Mouse (Mus musculus) megakaryocyte, embryonic 14.5 days (primary cell): ENCODE measurements around the gene Cars2. TPM values are rescaled to one million over a fixed set of nuclear protein-coding genes. Genes with fewer than 3 reads are reported as not detected.

Source experiments
- H3K27me3 ChIP-seq: replicated peaks from 2 replicates; pipeline ENCODE3; 2012; ENCODE audit warnings: inconsistent platforms
- H3K36me3 ChIP-seq: replicated peaks from 2 replicates; pipeline ENCODE3; 2012; ENCODE audit warnings: low read length, inconsistent platforms, mixed read lengths
- H3K4me1 ChIP-seq: 2 replicates; pipeline ENCODE4 v1.6.1; 2012; ENCODE audit warnings: inconsistent platforms
- H3K4me3 ChIP-seq: replicated peaks from 2 replicates; pipeline ENCODE3; 2012; ENCODE audit warnings: moderate library complexity, mild to moderate bottlenecking, inconsistent platforms
- H3K9me3 ChIP-seq: 2 replicates; pipeline ENCODE4 v1.6.1; 2012; ENCODE audit warnings: inconsistent platforms
- FLI1 ChIP-seq: IDR thresholded peaks from 2 replicates; pipeline ENCODE4 v1.6.1; 2012; ENCODE audit warnings: low read length, inconsistent platforms, mixed read lengths
- GATA1 ChIP-seq: IDR thresholded peaks from 3 replicates; pipeline ENCODE4 v1.6.1; 2012; ENCODE audit warnings: mixed read lengths, low read length, inconsistent platforms, borderline replicate concordance
- polyA plus RNA-seq: library from polyadenylated mRNA; stranded (reverse); fragments of >175 nt; gene quantifications from 2 replicates; pipeline ENCODE4 v1.2.3, GENCODE M21; 2012; ENCODE audit warnings: low replicate concordance; ENCODE audit not compliant: insufficient read depth

Cars2 gene
- polyA plus RNA-seq, 1 experiment = 22.5 TPM

DNA sequence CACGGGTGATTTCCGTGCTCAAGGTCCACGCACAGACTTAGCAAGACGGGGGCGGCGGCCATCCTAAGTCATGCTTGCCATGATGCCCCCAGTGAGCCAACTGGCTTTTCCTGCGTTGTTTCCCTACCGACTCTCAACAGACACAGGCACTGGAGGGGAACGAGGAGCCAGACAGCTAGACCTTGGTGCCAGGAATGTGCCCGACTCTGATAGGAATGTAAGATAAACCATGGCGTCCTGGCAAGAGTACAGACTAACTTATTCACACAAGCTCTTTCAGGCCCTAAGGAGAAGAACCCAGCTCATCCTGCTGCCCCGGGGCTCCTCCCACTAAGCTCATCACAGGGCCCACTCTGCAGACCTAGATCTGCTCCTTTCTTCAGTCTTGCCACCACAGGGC lies 8.6 kb downstream of the Cars2 start:
- H3K36me3 ChIP-seq = peaks cover 93% of the 10 kb centered on the region
- no peak overlapping the region for H3K4me3 ChIP-seq
- TF ChIP-seq FLI1 = no peak
- H3K27me3 ChIP-seq = no peaks in the 10 kb centered on the region
- peaks cover 3% of the 10 kb centered on the region for H3K4me1 ChIP-seq
- H3K9me3 ChIP-seq = peaks cover 8% of the 10 kb centered on the region

DNA sequence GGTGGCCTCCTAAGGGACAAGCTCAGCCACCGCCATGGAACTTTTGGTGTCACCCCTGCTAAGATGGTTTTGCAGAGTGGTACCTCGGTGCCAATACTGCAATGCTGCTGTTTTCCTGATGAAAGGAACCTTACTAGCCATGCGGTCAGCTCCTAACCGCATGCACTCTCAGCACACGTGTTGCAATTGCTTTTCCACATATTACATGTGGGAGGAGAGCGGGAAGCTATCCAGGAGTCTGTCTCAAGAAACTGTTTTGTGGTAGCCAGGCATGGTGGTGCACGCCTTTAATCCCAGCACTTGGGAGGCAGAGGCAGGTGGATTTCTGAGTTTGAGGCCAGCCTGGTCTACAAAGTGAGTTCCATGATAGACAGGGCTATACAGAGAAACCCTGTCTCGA lies 10.4 kb downstream of the Cars2 start:
- Histone ChIP-seq H3K9me3 (peaks cover 8% of the 10 kb centered on the region), H3K36me3 (peaks cover 95% of the 10 kb centered on the region), H3K4me3 (no peak overlapping the region), H3K27me3 (no peaks in the 10 kb centered on the region), H3K4me1 (no peaks in the 10 kb centered on the region)
- no peak for TF ChIP-seq GATA1
- TF ChIP-seq FLI1 = no peak

DNA sequence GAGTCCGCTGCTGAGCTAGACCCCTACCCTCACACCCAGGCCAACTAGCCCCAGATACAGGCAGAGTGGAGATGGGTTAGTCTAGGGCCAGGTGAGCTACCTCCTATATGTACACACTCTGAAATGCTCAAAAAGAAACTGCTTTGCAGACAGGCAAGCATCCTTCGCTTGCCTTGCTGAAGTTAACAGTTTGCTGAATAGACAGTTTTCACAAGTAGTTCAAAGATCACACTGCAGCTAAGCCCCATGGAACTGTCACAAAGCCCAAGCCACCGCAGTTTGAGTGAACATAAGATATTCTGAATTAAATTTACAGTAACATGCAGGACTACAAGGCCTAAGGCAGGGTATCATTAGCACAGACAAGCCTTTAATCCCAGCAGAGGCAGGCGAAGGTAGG lies 11.5 kb downstream of the Cars2 start:
- Histone ChIP-seq H3K36me3 (peaks cover 97% of the 10 kb centered on the region), H3K27me3 (no peaks in the 10 kb centered on the region), H3K4me3 (no peak overlapping the region), H3K9me3 (peaks cover 8% of the 10 kb centered on the region), H3K4me1 (no peaks in the 10 kb centered on the region)
- TF ChIP-seq FLI1 (no peak), GATA1 (no peak)

DNA sequence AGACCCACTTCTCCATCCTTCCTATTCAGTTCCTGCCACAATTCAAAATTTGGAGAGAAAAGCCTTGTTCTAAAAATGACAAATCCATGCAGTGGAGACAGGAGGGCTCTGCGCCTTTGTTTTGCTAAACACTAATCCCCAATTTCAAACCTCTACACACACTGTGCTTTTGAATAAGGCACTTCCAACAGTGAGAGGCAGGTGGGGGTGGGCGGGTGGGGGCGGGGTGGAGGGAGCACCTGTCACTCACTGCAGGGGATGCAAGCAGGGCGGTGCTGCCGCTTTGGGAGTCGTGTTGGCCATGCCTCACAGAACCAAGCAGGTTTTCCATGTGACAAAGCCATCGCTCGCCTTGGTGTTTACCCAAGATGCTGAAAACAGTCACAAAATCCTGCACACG lies 16.1 kb downstream of the Cars2 start:
- Histone ChIP-seq H3K36me3 (peaks cover 90% of the 10 kb centered on the region), H3K9me3 (no peaks in the 10 kb centered on the region), H3K27me3 (no peaks in the 10 kb centered on the region), H3K4me3 (no peak overlapping the region), H3K4me1 (0 out of 2 replicates have a peak, but pooled peaks cover 2% of the 10 kb centered on the region)
- TF ChIP-seq GATA1 (no peak), FLI1 (no peak)

DNA sequence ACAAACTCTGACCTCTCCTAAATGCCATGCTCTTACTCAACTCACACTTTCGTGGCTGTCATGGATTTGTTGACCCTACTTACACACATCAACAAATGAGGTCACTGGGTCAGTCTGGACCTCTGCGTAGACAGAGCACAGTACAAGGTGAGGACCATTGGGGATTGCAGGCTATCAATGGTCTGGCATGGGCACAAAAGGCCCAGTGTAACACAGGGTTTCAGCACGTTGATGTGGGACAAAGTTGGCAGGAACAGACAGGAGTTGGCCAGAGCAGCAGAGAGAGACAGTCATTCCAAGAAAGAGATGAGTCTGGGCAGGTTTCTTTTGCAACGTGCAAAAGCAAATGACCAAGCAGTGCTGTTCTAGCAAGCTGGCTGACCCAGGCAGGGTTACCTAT lies 19.7 kb downstream of the Cars2 start:
- Histone ChIP-seq H3K36me3 (peaks cover 85% of the 10 kb centered on the region), H3K4me3 (no peak overlapping the region), H3K9me3 (no peaks in the 10 kb centered on the region), H3K4me1 (0 out of 2 replicates have a peak, but pooled peaks cover 3% of the 10 kb centered on the region), H3K27me3 (no peaks in the 10 kb centered on the region)
- TF ChIP-seq FLI1 = no peak

DNA sequence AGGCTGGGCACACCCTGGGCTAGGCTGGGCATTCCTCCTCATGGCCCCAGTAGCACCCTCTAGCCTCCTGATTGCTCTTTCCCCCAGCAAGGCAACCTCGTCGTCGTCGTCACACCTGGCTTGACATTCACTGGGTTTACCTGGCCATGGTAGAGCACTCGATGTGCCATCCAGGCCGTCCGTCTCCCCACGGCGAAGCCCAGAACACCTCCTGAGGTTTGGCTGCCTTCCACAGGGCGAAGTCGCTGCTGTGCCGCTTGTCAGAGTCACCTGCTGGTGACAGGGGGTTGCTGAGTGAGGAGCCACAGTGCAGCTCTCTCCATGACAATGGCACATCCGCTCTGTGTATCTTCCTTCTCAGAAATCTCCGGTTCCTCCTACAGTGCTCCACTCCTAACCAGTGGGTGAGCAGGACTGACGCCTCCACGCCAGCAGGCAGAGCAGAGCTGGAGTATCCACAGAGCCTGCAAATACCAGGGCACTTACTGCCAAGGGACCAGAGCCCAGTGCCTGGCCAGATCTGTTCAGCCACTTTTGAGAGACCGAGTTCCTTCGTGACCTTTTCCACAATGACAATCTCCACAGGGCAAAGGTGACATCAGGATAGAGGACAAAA lies 20.3 kb downstream of the Cars2 start:
- no peak for TF ChIP-seq GATA1
- Histone ChIP-seq H3K4me1 (0 out of 2 replicates have a peak, but pooled peaks cover 3% of the 10 kb centered on the region), H3K27me3 (no peaks in the 10 kb centered on the region), H3K36me3 (peaks cover 82% of the 10 kb centered on the region), H3K4me3 (no peak overlapping the region), H3K9me3 (no peaks in the 10 kb centered on the region)

DNA sequence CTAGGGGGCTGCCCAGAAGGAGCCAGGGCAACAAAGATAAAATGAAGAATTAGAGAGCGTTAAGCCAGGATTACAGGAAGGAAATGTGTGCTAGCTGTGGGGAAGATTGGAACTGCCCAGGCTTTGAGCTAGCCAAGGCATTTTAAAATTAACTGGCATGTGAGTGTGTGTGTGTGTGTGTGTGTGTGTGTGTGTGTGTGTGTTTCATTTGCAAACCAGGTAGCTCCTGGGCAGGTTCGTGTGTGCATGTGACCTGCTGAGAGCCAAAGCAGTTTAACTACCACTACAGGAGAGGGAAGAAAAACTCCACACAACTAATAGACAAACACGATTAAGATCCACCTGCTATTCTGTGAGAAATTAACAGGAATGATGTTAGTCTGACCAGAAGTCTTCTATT lies 27.3 kb downstream of the Cars2 start:
- Histone ChIP-seq H3K27me3 (no peaks in the 10 kb centered on the region), H3K4me1 (peaks cover 24% of the 10 kb centered on the region), H3K36me3 (peaks cover 90% of the 10 kb centered on the region), H3K4me3 (no peak overlapping the region), H3K9me3 (no peaks in the 10 kb centered on the region)
- no peak for TF ChIP-seq FLI1
- TF ChIP-seq GATA1 = no peak

DNA sequence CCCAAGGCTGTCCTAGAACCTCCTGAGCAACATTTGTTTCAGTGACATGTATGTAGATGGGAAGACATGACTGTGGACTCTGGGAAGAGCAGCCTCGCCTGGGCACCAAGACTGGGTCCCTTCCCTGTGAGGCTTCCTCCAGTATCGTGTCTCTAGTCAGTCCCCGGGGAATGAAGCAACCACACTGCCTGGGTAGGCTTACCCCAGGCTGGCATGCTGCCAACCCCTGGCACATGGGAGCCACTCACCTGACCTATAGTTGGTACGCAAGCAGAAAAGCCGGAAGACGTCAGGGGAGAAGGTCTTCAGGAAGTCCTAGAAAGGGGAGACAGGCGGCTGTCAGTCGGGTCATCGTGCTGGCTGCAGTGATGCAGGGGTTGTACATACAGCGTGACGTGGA lies 31.9 kb downstream of the Cars2 start:
- H3K4me1 ChIP-seq = peaks cover 40% of the 10 kb centered on the region
- no peaks in the 10 kb centered on the region for H3K9me3 ChIP-seq
- no peak overlapping the region for H3K4me3 ChIP-seq
- peaks cover 100% of the 10 kb centered on the region for H3K36me3 ChIP-seq
- no peaks in the 10 kb centered on the region for H3K27me3 ChIP-seq
- no peak for TF ChIP-seq FLI1
- no peak for TF ChIP-seq GATA1

DNA sequence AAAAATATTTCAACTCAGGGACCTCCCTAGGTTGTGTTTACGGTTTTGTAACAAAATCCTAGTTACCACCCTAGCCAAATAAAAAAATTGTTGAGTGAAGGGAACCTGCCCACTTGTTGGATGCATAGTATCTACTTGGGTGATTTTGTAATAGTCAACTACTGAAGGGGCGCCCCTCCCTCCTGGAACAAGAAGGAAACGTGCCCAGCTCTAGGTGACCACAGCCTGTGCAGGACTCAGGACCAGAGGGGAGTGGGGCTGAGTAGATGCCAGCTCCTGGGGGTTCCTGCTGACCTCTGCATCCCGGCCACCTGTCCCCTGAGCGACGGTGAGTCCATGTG lies 32.6 kb downstream of the Cars2 start:
- no peaks in the 10 kb centered on the region for H3K27me3 ChIP-seq
- H3K4me1 ChIP-seq = peaks cover 40% of the 10 kb centered on the region
- no peak overlapping the region for H3K4me3 ChIP-seq
- H3K9me3 ChIP-seq = no peaks in the 10 kb centered on the region
- TF ChIP-seq GATA1 = no peak
- TF ChIP-seq FLI1 = no peak
- peaks cover 100% of the 10 kb centered on the region for H3K36me3 ChIP-seq

DNA sequence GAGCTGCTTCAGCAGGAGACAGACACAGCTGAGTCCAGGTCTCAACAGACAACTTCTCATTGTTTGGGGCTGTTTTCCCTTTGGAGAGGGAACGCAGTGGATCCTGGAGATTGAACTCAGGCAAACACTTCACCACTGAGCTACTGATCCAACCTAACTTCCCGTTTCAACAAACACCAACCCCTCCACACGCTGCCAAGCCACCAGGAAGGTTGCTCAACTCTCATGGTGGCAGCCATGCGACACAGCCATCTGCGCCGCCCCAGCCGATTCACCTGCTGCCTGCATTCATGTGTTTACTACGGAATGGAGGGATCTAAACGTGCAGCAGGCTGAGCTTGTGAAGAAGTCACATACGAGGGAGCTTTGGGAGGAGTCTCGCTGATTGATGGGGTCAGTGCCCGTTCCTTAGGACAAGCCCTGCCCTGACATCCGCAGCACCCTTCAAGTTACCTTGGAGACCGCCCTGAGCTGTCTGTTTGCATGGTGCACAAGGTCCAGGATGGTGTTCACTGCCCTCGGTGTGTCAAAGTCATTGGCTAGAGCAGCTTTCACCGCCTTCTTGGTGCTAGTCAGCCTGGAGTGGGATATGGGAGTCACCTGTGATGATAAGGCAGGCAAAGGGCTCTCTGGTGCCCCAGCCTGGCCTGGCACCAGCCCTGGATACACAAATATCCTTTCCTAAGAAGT lies 33.1 kb downstream of the Cars2 start:
- H3K4me3 ChIP-seq = no peak overlapping the region
- no peaks in the 10 kb centered on the region for H3K27me3 ChIP-seq
- TF ChIP-seq FLI1 (no peak), GATA1 (no peak)
- peaks cover 44% of the 10 kb centered on the region for H3K4me1 ChIP-seq
- peaks cover 100% of the 10 kb centered on the region for H3K36me3 ChIP-seq
- no peaks in the 10 kb centered on the region for H3K9me3 ChIP-seq

DNA sequence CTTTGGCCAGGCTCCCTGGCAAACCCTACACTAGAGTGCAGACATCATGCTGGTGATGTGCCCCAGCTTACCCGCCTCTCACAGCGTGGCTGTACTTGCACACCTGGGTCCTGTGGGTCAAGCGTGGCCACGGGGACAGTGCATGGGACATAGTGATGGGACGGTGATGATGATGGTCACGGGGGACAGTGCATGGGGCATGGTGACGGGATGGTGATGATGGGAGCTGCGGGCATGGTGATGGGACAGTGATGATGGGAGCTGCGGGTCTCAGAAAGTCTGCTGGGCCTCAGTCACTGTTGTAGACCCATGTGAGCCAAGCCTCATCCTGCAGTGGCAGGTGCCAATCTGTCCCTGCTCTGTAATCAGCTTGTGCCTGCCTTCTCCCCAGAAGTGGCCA lies 34.3 kb downstream of the Cars2 start:
- peaks cover 100% of the 10 kb centered on the region for H3K36me3 ChIP-seq
- H3K4me3 ChIP-seq = peak overlapping the region; percentile 60
- no peak for TF ChIP-seq GATA1
- TF ChIP-seq FLI1 = no peak
- H3K4me1 ChIP-seq = peaks cover 56% of the 10 kb centered on the region
- H3K27me3 ChIP-seq = no peaks in the 10 kb centered on the region
- H3K9me3 ChIP-seq = no peaks in the 10 kb centered on the region
